Mouse (Mus musculus) limb, embryonic 14.5 days (tissue): ENCODE measurements around the gene Mbip. TPM values are rescaled to one million over a fixed set of nuclear protein-coding genes. Genes with fewer than 3 reads are reported as not detected.

Experiments
- ATAC-seq: fragments of 200-750 bp; cut with Nextera tagmentation; 2 replicates; pipeline ENCODE4 v1.8.0; 2017; ENCODE audit warnings: low read depth, moderate number of reproducible peaks, moderate TSS enrichment; ENCODE audit not compliant: low FRiP score
- DNase-seq: peaks from one replicate; pipeline ENCODE4 v3.0.0-alpha.2; 2015; ENCODE audit warnings: low spot score
- H3K27ac ChIP-seq: fragments of 300-500 bp; sonication (generic); replicated peaks from 2 replicates; pipeline ENCODE4 v1.5.1; 2014; ENCODE audit warnings: low read depth, mild to moderate bottlenecking, low read length, moderate library complexity, mixed read lengths
- H3K27me3 ChIP-seq: fragments of 300-500 bp; sonication (generic); 2 replicates; pipeline ENCODE4 v1.6.1; 2014; ENCODE audit warnings: low read length, mixed read lengths; ENCODE audit not compliant: control insufficient read depth, insufficient read depth
- H3K36me3 ChIP-seq: fragments of 300-500 bp; sonication (generic); 2 replicates; pipeline ENCODE4 v1.6.1; 2014; ENCODE audit warnings: mild to moderate bottlenecking, low read length, moderate library complexity, mixed read lengths; ENCODE audit not compliant: control insufficient read depth, insufficient read depth
- H3K4me1 ChIP-seq: fragments of 300-500 bp; sonication (generic); 2 replicates; pipeline ENCODE4 v1.6.1; 2014; ENCODE audit warnings: antibody characterized with exemption, low read length, mixed read lengths; ENCODE audit not compliant: control insufficient read depth, insufficient read depth
- H3K4me2 ChIP-seq: fragments of 300-500 bp; sonication (generic); replicated peaks from 2 replicates; pipeline ENCODE4 v1.6.1; 2014; ENCODE audit warnings: low read depth, mild to moderate bottlenecking, low read length, moderate library complexity; ENCODE audit not compliant: severe bottlenecking
- H3K4me3 ChIP-seq: fragments of 300-500 bp; sonication (generic); replicated peaks from 2 replicates; pipeline ENCODE4 v1.5.1; 2014; ENCODE audit warnings: low read length
- H3K9ac ChIP-seq: fragments of 300-500 bp; sonication (generic); 2 replicates; pipeline ENCODE4 v1.6.1; 2014; ENCODE audit warnings: mild to moderate bottlenecking, low read depth, low read length, moderate library complexity; ENCODE audit not compliant: severe bottlenecking
- H3K9me3 ChIP-seq: fragments of 300-500 bp; sonication (generic); 2 replicates; pipeline ENCODE4 v1.6.1; 2016; ENCODE audit warnings: low read length; ENCODE audit not compliant: control insufficient read depth
- POLR2A ChIP-seq: fragments of 200-500 bp; IDR thresholded peaks from 2 replicates; pipeline ENCODE4 v1.8.0; 2012; ENCODE audit warnings: inconsistent platforms, mild to moderate bottlenecking, moderate library complexity, borderline replicate concordance; ENCODE audit not compliant: insufficient read depth, insufficient read length; ENCODE audit errors: extremely low read depth
- WGBS: fragments of 180-500 bp; shearing (Covaris S2); extraction: QIAGEN DNeasy Blood & Tissue Kit; methylation state at CpG from one replicate; pipeline ENCODE4 v1.1.7; 2014; 5-methylcytosine and 5-hydroxymethylcytosine counted together
- polyA plus RNA-seq, 2 experiments: library from polyadenylated mRNA; depleted of rRNA in 1 of 2; stranded (reverse) in 1 of 2; unstranded in 1 of 2; fragments of >200 nt; fragmentation: Nextera tagmentation in 1 of 2; extraction: Ambion mirVana in 1 of 2; gene quantifications; 2 replicates each; pipeline versions ENCODE4 v1.2.1 to v1.2.3; 2012 to 2014

The Mbip gene
- polyA plus RNA-seq, 2 experiments, result 32.5 to 35.4 TPM

GRCm38 (mm10) chr12:56333461-56333860 lies 12.2 kb downstream of the Mbip start:
- Histone ChIP-seq H3K9me3 (no peaks in the 10 kb centered on the region), H3K27ac (no peak overlapping the region), H3K4me2 (no peak overlapping the region), H3K27me3 (no peaks in the 10 kb centered on the region), H3K4me1 (no peaks in the 10 kb centered on the region), H3K9ac (no peak overlapping the region), H3K36me3 (peaks cover 63% of the 10 kb centered on the region), H3K4me3 (no peak overlapping the region)
- TF ChIP-seq POLR2A, result no peak
- DNase-seq, result no peak
- 87% methylated on average over 2 of the region's 2 CpGs for WGBS
- ATAC-seq, result no peak

GRCm38 (mm10) chr12:56332475-56332874 lies 13.2 kb downstream of the Mbip start:
- H3K36me3 ChIP-seq, result peaks cover 72% of the 10 kb centered on the region
- DNase-seq (no peak), ATAC-seq (no peak)
- TF ChIP-seq POLR2A, result no peak
- no peak overlapping the region for H3K9ac ChIP-seq
- no peak overlapping the region for H3K4me3 ChIP-seq
- H3K4me2 ChIP-seq, result no peak overlapping the region
- no peaks in the 10 kb centered on the region for H3K4me1 ChIP-seq
- no peak overlapping the region for H3K27ac ChIP-seq
- WGBS, result 98% methylated on average over 3 of the region's 3 CpGs
- no peaks in the 10 kb centered on the region for H3K27me3 ChIP-seq
- no peaks in the 10 kb centered on the region for H3K9me3 ChIP-seq

- Histone ChIP-seq H3K4me3 (no peak overlapping the region), H3K36me3 (peaks cover 46% of the 10 kb centered on the region), H3K9me3 (no peaks in the 10 kb centered on the region), H3K9ac (no peak overlapping the region), H3K27ac (no peak overlapping the region), H3K4me2 (no peak overlapping the region), H3K4me1 (no peaks in the 10 kb centered on the region), H3K27me3 (no peaks in the 10 kb centered on the region)
- 87% methylated on average over 6 of the region's 6 CpGs for WGBS
- no peak for ATAC-seq
- no peak for DNase-seq
- TF ChIP-seq POLR2A, result no peak
These were observed 18.2 kb downstream of the Mbip start for GRCm38 (mm10) chr12:56327448-56327998.

- 94% methylated on average over 1 of the region's 1 CpGs for WGBS
- H3K4me1 ChIP-seq, result no peaks in the 10 kb centered on the region
- H3K9me3 ChIP-seq, result no peaks in the 10 kb centered on the region
- no peak overlapping the region for H3K27ac ChIP-seq
- H3K4me2 ChIP-seq, result no peak overlapping the region
- TF ChIP-seq POLR2A, result no peak
- H3K27me3 ChIP-seq, result no peaks in the 10 kb centered on the region
- DNase-seq (no peak), ATAC-seq (no peak)
- peaks cover 39% of the 10 kb centered on the region for H3K36me3 ChIP-seq
- no peak overlapping the region for H3K9ac ChIP-seq
- no peak overlapping the region for H3K4me3 ChIP-seq
These were observed 19.8 kb downstream of the Mbip start for GRCm38 (mm10) chr12:56325851-56326250.

GRCm38 (mm10) chr12:56318941-56319340 lies 26.8 kb downstream of the Mbip start:
- ATAC-seq, result no peak
- WGBS, result 73% methylated on average over 4 of the region's 4 CpGs
- H3K4me3 ChIP-seq, result no peak overlapping the region
- H3K9ac ChIP-seq, result no peak overlapping the region
- H3K36me3 ChIP-seq, result no peaks in the 10 kb centered on the region
- H3K4me2 ChIP-seq, result no peak overlapping the region
- no peaks in the 10 kb centered on the region for H3K4me1 ChIP-seq
- DNase-seq, result no peak
- no peaks in the 10 kb centered on the region for H3K9me3 ChIP-seq
- H3K27me3 ChIP-seq, result no peaks in the 10 kb centered on the region
- TF ChIP-seq POLR2A, result no peak
- H3K27ac ChIP-seq, result no peak overlapping the region

- Histone ChIP-seq H3K27ac (no peak overlapping the region), H3K4me1 (no peaks in the 10 kb centered on the region), H3K4me2 (no peak overlapping the region), H3K4me3 (no peak overlapping the region), H3K9me3 (no peaks in the 10 kb centered on the region), H3K36me3 (no peaks in the 10 kb centered on the region), H3K27me3 (no peaks in the 10 kb centered on the region), H3K9ac (no peak overlapping the region)
- TF ChIP-seq POLR2A, result no peak
- ATAC-seq (no peak), DNase-seq (no peak)
- 79% methylated on average over 8 of the region's 8 CpGs for WGBS
These were observed 27.6 kb downstream of the Mbip start for GRCm38 (mm10) chr12:56318059-56318458.
